Mouse (Mus musculus) small intestine, adult 2 months (tissue): ENCODE measurements around the gene Slmap.

ENCODE experiments used
- CTCF ChIP-seq: fragments of 200-500 bp; IDR thresholded peaks from 2 replicates; pipeline ENCODE4 v1.5.1; 2012; ENCODE audit warnings: low read depth, mild to moderate bottlenecking, control low read depth, inconsistent platforms, low read length, moderate library complexity, mixed read lengths; ENCODE audit not compliant: insufficient replicate concordance, insufficient read length; ENCODE audit errors: extremely low read depth
- POLR2A ChIP-seq: fragments of 200-500 bp; IDR thresholded peaks from 2 replicates; pipeline ENCODE4 v1.6.1; 2012; ENCODE audit warnings: low read depth, mild to moderate bottlenecking, control low read depth, inconsistent platforms, low read length, moderate library complexity

DNA sequence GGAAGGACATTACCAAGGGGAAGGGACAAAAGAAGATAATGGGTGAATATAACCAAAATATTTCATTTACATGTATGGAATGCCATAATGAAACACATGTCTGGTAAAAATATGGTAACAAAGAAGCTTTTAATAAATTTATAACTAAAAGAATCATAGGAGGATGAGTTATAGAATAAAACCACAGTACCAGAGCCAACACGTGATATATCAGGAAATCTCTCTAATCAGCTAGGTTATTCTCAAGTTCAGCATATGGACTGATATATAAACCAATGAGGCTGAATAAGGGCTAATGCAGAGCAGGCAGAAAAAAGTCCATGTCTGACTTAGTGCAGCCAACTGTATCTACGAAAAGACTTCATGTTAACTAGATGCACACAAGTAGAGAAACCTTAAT lies 58.3 kb downstream of the Slmap start:
- TF ChIP-seq CTCF (no peak), POLR2A (no peak)
